Mouse (Mus musculus): ENCODE results near the gene Slit3. TPM values are rescaled to one million over a fixed set of nuclear protein-coding genes. Genes with fewer than 3 reads are reported as not detected.

Slit3 gene
- not detected for polyA plus RNA-seq (2017; shearing (Covaris generic))

DNA sequence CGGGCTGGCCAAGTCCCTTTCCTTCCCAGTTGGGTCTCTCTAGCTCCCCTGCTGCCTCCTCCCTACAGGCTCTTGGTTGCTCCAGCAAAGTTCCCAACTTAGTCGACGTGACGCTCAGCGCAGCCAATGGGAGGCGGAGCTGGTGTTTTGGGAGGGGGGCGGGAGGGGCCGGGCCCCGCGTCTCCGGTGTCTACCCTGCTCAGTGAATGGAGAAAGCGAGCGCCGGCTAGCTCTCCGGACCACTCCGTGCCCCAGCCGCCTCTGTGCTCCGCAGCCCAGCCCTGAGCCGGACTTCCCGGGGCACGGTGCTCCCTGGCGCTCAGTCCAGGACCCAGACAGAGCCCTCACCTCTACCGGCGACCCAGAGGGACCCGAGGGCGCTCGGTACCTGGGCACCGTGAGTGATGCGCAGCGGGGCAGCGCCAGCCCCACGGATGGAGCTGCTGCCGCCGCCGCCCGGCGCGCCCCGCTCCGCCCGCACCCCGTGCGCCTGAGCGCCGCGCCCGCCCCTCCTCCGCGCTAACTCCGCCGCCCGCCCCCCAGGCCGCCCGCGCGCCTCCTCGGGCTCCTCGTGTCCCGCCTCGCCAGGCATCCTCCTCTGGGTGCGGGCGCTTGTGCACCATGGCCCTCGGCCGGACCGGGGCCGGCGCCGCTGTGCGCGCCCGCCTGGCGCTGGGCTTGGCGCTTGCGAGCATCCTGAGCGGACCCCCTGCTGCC is at the start of gene Slit3:
Slit3 (plus strand) TSS at position 331 of the 717 bp plus-strand sequence.

